ENCODE assay signal across 16 mouse cellular contexts in the genomic region with DNA sequence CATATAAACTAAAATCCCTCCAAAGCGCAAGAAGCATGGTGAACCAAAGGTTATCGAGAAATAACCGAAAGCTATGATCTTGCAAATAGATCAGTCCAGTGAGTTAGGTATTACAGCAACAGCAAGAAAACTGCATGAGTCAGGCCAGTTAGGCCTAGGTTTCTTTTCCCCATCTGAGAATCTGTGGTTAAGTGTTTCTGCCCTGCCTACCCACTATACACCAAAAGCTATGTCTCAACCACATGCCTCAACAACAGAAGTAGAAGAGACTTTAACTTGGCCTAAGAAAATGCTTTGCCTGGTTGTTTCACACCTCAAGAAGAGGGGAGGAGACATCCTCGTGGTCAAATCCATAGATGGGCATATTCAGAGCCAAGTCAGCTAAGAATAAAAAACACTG.
A peak's percentile ranks its signal among the peaks of the same experiment; 100 is the strongest.
DNase-seq lines count a peak whose midpoint lies in the region; ATAC-seq and TF ChIP-seq lines count a peak whose summit lies in the region.
"Had no signal": no experiment of that assay in that cellular context is flagged by ENCODE, and none has a peak within 500 bp of the region (broad histone marks: within the 10 kb centered on the region; RNA-seq: fewer than 3 reads in every experiment).

No protein-coding gene starts in this region.

- H3K4me3 ChIP-seq in kidney, adult 2 months (ENCODE audit: insufficient read depth, low read depth, low read length) = no peak overlapping the region
- H3K4me3 ChIP-seq in cerebellum, adult 2 months (replicated peaks; ENCODE audit: insufficient read depth, low read depth, low read length) = no peak overlapping the region
- H3K4me3 ChIP-seq: limb, embryonic 13.5 days had no signal

- H3K27ac ChIP-seq in kidney, adult 2 months (ENCODE audit: insufficient read depth, low read depth, low read length) = no peak overlapping the region
- H3K27ac ChIP-seq in cerebellum, adult 2 months (ENCODE audit: insufficient read depth, low read length) = no peak overlapping the region
- H3K27ac ChIP-seq: hindbrain, postnatal 0 days; limb, embryonic 13.5 days had no signal

- no peaks in the 10 kb centered on the region for H3K36me3 ChIP-seq in kidney, adult 2 months (ENCODE audit: control insufficient read depth, insufficient read depth, low read length)

- DNase-seq in CD4-positive helper T cell, adult 2 months (ENCODE audit: low read depth, low spot score) = peak; percentile 6
- peak; percentile 16 for DNase-seq in T-cell, adult 2 months (ENCODE audit: low spot score)
- DNase-seq in kidney, adult 2 months = no peak
- no peak for DNase-seq in cerebellum, adult 2 months
- DNase-seq in thymus, postnatal 0 days (ENCODE audit: low spot score) = no peak
- DNase-seq: cerebellum, adult 11-12 months; heart, postnatal 14 days; kidney, adult 9 months; kidney, postnatal 36 days; layer of hippocampus, adult 9-11 months; thymus, postnatal 4 days had no signal

- no peak for TF ChIP-seq POLR2A in kidney, adult 2 months (IDR thresholded peaks at IDR 0.05; ENCODE audit: low read depth, low read length)
- TF ChIP-seq POLR2A in cerebellum, adult 2 months (IDR thresholded peaks at IDR 0.05; ENCODE audit: borderline replicate concordance, insufficient read depth, low read length) = no peak

- H3K4me1 ChIP-seq in kidney, adult 2 months (ENCODE audit: control insufficient read depth, insufficient read depth, low read length) = peaks cover 7% of the 10 kb centered on the region; the same call in 1 of the 2 replicates
- peaks cover 3% of the 10 kb centered on the region; the same call in 1 of the 2 replicates for H3K4me1 ChIP-seq in cerebellum, adult 2 months (ENCODE audit: control insufficient read depth, insufficient read depth, low read length)

- TF ChIP-seq CTCF in kidney, adult 2 months (conservative IDR thresholded peaks at IDR 0.05; ENCODE audit: insufficient read depth, insufficient read length, low read depth, low read length) = no peak
- TF ChIP-seq CTCF in cerebellum, adult 2 months (IDR thresholded peaks at IDR 0.05; ENCODE audit: borderline replicate concordance, insufficient read depth, low read depth, low read length) = no peak

- no peaks in the 10 kb centered on the region for H3K27me3 ChIP-seq in kidney, adult 2 months (replicated peaks; ENCODE audit: control insufficient read depth, insufficient read depth, low read length)
- H3K27me3 ChIP-seq in cerebellum, adult 2 months (ENCODE audit: control insufficient read depth, insufficient read depth, low read length) = no peaks in the 10 kb centered on the region
- H3K27me3 ChIP-seq: limb, embryonic 13.5 days had no signal

- WGBS in kidney, adult 2 months = 91% methylated on average over 4 of the region's 4 CpGs
- WGBS in cerebellum, adult 2 months = 86% methylated on average over 4 of the region's 4 CpGs

- ATAC-seq in hematopoietic stem cell, adult 5-6 weeks (replicated peaks in 1 of 2; ENCODE audit: insufficient read depth in 1 of 2, low FRiP score in 2 of 2, low TSS enrichment in 1 of 2, low read depth in 1 of 2, poor library complexity in 2 of 2, severe bottlenecking in 2 of 2) = peak; percentile 32 to 42; a peak in 2 of 4 replicates
- peak; percentile 79 for ATAC-seq in megakaryocyte progenitor cell, adult 5-6 weeks (replicated peaks; ENCODE audit: poor library complexity)
- ATAC-seq: forebrain, embryonic 16.5 days; hindbrain, postnatal 0 days had no signal

Comparison
In these comparisons a context has a peak if more than half of its experiments do, and no peak if none do; other contexts are left out.
1. DNase-seq: peak in CD4-positive helper T cell, adult 2 months (single experiment) and T-cell, adult 2 months (single experiment); none in kidney, adult 2 months (single experiment), cerebellum, adult 2 months (0 of 2) and thymus, postnatal 0 days (single experiment).